Mouse (Mus musculus): ENCODE measurements around the gene Itga6. TPM values are rescaled to one million over a fixed set of nuclear protein-coding genes. Genes with fewer than 3 reads are reported as not detected.

Itga6 gene
- polyA plus RNA-seq, 1 experiment from 2014 or later = 27.7 TPM

DNA sequence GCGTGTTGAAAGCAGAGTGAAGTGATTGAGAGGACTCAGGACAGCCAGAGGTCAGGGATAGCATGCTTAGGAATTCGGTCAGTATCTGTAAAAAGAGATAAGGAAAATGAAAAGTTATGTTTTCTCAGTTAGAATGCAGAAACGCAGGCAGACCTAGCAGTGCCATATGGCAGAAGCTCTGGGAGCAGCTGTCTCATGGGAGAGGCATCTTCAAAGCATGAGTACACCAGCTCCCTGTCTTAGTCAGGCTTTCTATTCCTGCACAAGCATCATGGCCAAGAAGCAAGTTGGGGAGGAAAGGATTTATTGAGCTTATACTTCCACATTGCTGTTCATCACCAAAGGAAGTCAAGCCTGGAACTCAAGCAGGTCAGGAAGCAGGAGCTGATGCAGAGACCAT is 119.6 kb downstream of the Itga6 start:
- WGBS = 81% methylated on average over 3 of the region's 3 CpGs
- Histone ChIP-seq H3K4me2 (ENCODE audit: low read length) (no peak overlapping the region), H3K4me3 (ENCODE audit: low read depth, low read length) (no peak overlapping the region), H3K27ac (ENCODE audit: low read depth, low read length) (no peak overlapping the region), H3K9me3 (replicated peaks; ENCODE audit: control insufficient read depth, low read length) (no peaks in the 10 kb centered on the region), H3K9ac (ENCODE audit: low read length) (no peak overlapping the region), H3K36me3 (ENCODE audit: control insufficient read depth, insufficient read depth, low read length) (no peaks in the 10 kb centered on the region), H3K4me1 (ENCODE audit: control insufficient read depth, insufficient read depth, low read length) (no peaks in the 10 kb centered on the region), H3K27me3 (replicated peaks; ENCODE audit: control insufficient read depth, insufficient read depth, low read length) (no peaks in the 10 kb centered on the region)
- peak; percentile 42 for DNase-seq (ENCODE audit: low spot score)
- ATAC-seq = no peak

DNA sequence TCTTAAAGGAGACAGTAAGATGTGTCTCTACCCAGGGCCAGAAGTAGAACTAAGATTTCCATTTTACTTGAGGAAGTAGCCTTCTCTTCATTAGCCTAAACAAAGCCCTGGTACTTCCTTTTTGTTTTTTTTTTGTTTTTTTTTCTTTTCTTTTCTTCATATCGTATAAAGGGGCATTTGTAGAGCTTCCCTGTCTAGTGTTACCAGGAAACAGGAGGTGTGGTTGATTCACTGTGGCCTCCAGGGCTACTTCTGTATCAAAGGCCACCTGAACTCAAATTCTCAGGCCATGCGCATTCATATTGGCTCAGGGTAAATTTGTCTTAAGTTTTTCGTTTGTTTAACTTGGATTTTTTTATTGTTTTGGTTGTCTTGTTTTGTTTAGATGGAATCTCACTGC is 120.5 kb downstream of the Itga6 start:
- no peaks in the 10 kb centered on the region for H3K9me3 ChIP-seq (replicated peaks; ENCODE audit: control insufficient read depth, low read length)
- 62% methylated on average over 3 of the region's 3 CpGs for WGBS
- DNase-seq (ENCODE audit: low spot score) (no peak), ATAC-seq (no peak)
- H3K36me3 ChIP-seq (ENCODE audit: control insufficient read depth, insufficient read depth, low read length) = no peaks in the 10 kb centered on the region
- H3K4me1 ChIP-seq (ENCODE audit: control insufficient read depth, insufficient read depth, low read length) = no peaks in the 10 kb centered on the region
- no peak overlapping the region for H3K4me2 ChIP-seq (ENCODE audit: low read length)
- H3K9ac ChIP-seq (ENCODE audit: low read length) = no peak overlapping the region
- H3K27ac ChIP-seq (ENCODE audit: low read depth, low read length) = no peak overlapping the region
- no peak overlapping the region for H3K4me3 ChIP-seq (ENCODE audit: low read depth, low read length)
- no peaks in the 10 kb centered on the region for H3K27me3 ChIP-seq (replicated peaks; ENCODE audit: control insufficient read depth, insufficient read depth, low read length)

DNA sequence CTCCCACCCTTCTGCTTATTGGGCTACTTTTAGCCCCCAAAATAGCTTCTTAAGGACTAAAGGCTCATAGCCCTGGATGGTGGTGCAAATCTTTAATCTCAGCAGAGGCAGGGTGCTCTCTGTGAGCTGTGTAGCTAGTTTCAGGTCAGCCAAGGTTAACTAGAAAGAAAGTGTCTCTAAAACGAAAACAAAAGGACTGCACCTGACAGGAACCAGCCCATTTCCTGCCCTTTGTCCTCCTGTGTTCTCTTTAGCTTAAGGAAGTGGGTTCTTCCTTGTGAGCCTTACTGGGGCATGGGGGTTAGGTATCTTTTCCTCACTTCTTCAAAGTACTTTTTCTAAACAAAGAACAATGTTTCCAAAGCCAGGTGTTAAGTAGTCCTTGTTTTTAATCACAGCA is 121.1 kb downstream of the Itga6 start:
- H3K4me3 ChIP-seq (ENCODE audit: low read depth, low read length) = no peak overlapping the region
- no peaks in the 10 kb centered on the region for H3K36me3 ChIP-seq (ENCODE audit: control insufficient read depth, insufficient read depth, low read length)
- no peak overlapping the region for H3K27ac ChIP-seq (ENCODE audit: low read depth, low read length)
- no peak for DNase-seq (ENCODE audit: low spot score)
- H3K27me3 ChIP-seq (replicated peaks; ENCODE audit: control insufficient read depth, insufficient read depth, low read length) = no peaks in the 10 kb centered on the region
- H3K9ac ChIP-seq (ENCODE audit: low read length) = no peak overlapping the region
- no peaks in the 10 kb centered on the region for H3K4me1 ChIP-seq (ENCODE audit: control insufficient read depth, insufficient read depth, low read length)
- 60% methylated on average over 1 of the region's 1 CpGs for WGBS
- H3K4me2 ChIP-seq (ENCODE audit: low read length) = no peak overlapping the region
- ATAC-seq = no peak
- no peaks in the 10 kb centered on the region for H3K9me3 ChIP-seq (replicated peaks; ENCODE audit: control insufficient read depth, low read length)

DNA sequence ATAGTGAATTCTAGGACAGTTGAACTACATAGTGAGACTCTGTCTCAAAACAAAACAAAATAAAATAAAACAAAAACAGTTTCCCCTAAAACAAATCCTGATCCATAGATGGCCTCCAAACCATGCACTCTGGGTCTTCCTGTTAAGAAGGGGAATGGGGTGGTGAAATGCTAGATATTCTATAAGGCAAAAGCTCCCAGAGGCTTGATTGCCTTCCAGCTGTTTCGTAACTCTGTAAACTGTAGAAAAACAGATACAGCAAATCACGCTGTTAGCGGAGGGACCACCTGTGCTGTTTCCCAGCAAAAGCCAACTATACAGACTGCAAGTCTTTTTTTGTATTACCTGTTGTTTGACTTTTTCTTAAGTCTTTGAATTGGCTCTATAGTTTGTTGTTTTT is 121.6 kb downstream of the Itga6 start:
- no peak overlapping the region; the same call in 1 of the 2 replicates for H3K27ac ChIP-seq (ENCODE audit: low read depth, low read length)
- ATAC-seq = no peak
- H3K27me3 ChIP-seq (replicated peaks; ENCODE audit: control insufficient read depth, insufficient read depth, low read length) = no peaks in the 10 kb centered on the region
- WGBS = 83% methylated on average over 3 of the region's 3 CpGs
- H3K9ac ChIP-seq (ENCODE audit: low read length) = no peak overlapping the region
- H3K4me2 ChIP-seq (ENCODE audit: low read length) = no peak overlapping the region
- DNase-seq (ENCODE audit: low spot score) = no peak
- H3K36me3 ChIP-seq (ENCODE audit: control insufficient read depth, insufficient read depth, low read length) = no peaks in the 10 kb centered on the region
- no peaks in the 10 kb centered on the region for H3K4me1 ChIP-seq (ENCODE audit: control insufficient read depth, insufficient read depth, low read length)
- H3K4me3 ChIP-seq (ENCODE audit: low read depth, low read length) = no peak overlapping the region
- no peaks in the 10 kb centered on the region for H3K9me3 ChIP-seq (replicated peaks; ENCODE audit: control insufficient read depth, low read length)

DNA sequence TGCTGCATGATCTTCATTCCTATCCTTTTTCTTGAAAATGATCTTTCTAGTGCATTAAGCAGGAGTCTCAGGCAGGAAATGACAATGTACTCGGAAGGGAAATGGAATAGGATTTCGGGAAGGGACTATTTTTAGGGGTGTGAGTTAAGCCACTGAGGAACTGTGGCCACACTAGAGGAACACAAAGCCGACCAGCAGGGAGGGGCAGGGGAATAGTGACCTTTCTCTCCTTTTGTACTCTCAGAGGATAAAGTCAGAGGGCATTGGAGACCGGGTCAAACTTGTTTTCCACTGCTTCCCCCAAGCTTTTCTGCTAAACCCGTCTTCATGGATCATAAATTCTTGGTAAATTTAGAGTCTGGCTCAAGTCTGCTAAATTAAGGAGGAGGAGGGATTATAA is 122.1 kb downstream of the Itga6 start:
- WGBS = 7% methylated on average over 5 of the region's 5 CpGs
- no peak for ATAC-seq

DNA sequence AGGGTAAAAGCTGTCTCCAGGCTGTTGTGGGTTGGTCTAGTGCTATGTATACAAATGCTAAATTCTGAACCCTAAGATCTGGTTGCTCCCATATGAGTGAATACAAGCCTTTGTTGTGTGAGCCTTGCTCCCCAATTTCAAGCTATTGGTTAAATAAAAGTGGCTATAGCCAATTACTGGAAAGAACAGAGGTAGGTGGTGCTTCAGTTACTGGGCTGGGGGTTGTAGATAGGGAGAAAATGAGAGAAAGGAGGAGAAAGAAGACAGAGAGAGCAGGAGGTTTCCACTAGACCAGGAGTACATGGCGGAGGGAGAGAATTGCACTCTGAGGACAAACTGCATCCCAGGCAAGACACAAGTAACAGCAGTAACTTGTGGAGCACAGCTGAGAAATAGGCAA is 122.8 kb downstream of the Itga6 start:
- ATAC-seq (no peak), DNase-seq (ENCODE audit: low spot score) (no peak)
- no peak overlapping the region for H3K27ac ChIP-seq (ENCODE audit: low read depth, low read length)
- H3K36me3 ChIP-seq (ENCODE audit: control insufficient read depth, insufficient read depth, low read length) = no peaks in the 10 kb centered on the region
- no peaks in the 10 kb centered on the region for H3K4me1 ChIP-seq (ENCODE audit: control insufficient read depth, insufficient read depth, low read length)
- H3K4me3 ChIP-seq (ENCODE audit: low read depth, low read length) = no peak overlapping the region
- H3K9me3 ChIP-seq (replicated peaks; ENCODE audit: control insufficient read depth, low read length) = no peaks in the 10 kb centered on the region
- H3K9ac ChIP-seq (ENCODE audit: low read length) = no peak overlapping the region
- H3K4me2 ChIP-seq (ENCODE audit: low read length) = no peak overlapping the region
- 86% methylated on average over 1 of the region's 1 CpGs for WGBS
- no peaks in the 10 kb centered on the region for H3K27me3 ChIP-seq (replicated peaks; ENCODE audit: control insufficient read depth, insufficient read depth, low read length)

More for the DNA sequence above, 122.1 kb downstream of the Itga6 start:
- H3K4me2 ChIP-seq (ENCODE audit: low read length) = no peak overlapping the region
- H3K27me3 ChIP-seq (replicated peaks; ENCODE audit: control insufficient read depth, insufficient read depth, low read length) = no peaks in the 10 kb centered on the region
- no peak for DNase-seq (ENCODE audit: low spot score)
- H3K4me3 ChIP-seq (ENCODE audit: low read depth, low read length) = no peak overlapping the region
- H3K4me1 ChIP-seq (ENCODE audit: control insufficient read depth, insufficient read depth, low read length) = no peaks in the 10 kb centered on the region
- H3K9me3 ChIP-seq (replicated peaks; ENCODE audit: control insufficient read depth, low read length) = no peaks in the 10 kb centered on the region
- H3K36me3 ChIP-seq (ENCODE audit: control insufficient read depth, insufficient read depth, low read length) = no peaks in the 10 kb centered on the region
- no peak overlapping the region for H3K27ac ChIP-seq (ENCODE audit: low read depth, low read length)
- H3K9ac ChIP-seq (ENCODE audit: low read length) = no peak overlapping the region

DNA sequence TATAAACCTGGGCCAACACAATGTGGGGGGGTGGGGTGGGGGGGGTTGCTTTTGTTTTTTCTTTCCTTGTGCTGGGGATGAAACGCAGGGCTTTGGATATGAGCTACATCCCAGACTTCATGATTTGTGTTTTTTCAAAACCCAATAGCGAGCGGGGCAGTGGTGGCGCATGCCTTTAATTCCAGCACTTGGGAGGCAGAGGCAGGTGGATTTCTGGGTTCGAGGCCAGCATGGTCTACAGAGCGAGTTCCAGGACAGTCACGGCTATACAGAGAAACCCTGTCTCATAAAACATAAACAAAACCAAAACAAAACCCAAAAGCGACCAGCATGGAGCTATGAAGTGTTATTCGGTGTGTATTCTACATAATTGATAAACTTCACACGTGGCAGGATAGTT is 126.7 kb downstream of the Itga6 start:
- WGBS = 84% methylated on average over 10 of the region's 10 CpGs
- H3K27me3 ChIP-seq (replicated peaks; ENCODE audit: control insufficient read depth, insufficient read depth, low read length) = no peaks in the 10 kb centered on the region
- H3K9ac ChIP-seq (ENCODE audit: low read length) = no peak overlapping the region
- H3K4me3 ChIP-seq (ENCODE audit: low read depth, low read length) = no peak overlapping the region
- H3K4me1 ChIP-seq (ENCODE audit: control insufficient read depth, insufficient read depth, low read length) = 0 out of 2 replicates have a peak, but pooled peaks cover 2% of the 10 kb centered on the region
- DNase-seq (ENCODE audit: low spot score) = no peak
- no peak for ATAC-seq
- peak overlapping the region; percentile 87 for H3K4me2 ChIP-seq (ENCODE audit: low read length)
- H3K9me3 ChIP-seq (replicated peaks; ENCODE audit: control insufficient read depth, low read length) = no peaks in the 10 kb centered on the region
- no peaks in the 10 kb centered on the region for H3K36me3 ChIP-seq (ENCODE audit: control insufficient read depth, insufficient read depth, low read length)
- H3K27ac ChIP-seq (ENCODE audit: low read depth, low read length) = no peak overlapping the region

DNA sequence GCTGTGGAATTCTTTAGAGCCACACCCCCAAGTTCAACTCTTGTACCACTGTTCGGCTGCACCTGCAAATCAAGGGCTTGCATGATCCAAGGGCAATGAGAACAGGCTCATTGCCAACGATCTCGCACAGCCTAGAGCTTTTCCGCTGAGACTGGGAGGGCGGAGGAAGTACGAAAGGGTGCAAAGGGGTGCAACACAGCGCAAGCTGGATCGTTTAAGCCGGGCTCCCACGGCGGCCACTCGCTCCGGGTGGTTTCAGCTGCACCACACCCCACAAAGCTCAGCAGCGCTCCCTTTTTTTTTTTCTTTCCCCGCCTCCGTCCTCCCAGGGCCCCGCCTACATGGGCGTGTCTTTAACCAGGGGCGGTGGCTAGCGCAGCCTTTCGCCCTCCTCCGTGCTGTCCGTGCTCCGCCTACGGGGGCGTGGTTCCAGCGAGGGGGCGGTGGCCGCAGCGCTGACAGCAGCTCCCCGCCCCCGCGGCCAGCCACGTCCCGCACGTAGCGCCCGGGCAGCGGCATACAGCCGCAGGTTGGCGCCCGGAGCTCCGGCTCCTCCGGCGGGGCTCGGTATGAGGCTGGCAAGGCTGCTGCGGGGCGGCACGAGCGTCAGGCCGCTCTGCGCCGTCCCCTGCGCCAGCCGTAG is 127.5 kb downstream of the Itga6 start, which contains the start of gene Pdk1:
Gene Pdk1 (plus strand): TSS at position 424 of the 643 bp plus-strand sequence.
- Histone ChIP-seq H3K27ac (ENCODE audit: low read depth, low read length) (peak within 1 kb of the TSS; percentile 74), H3K9me3 (replicated peaks; ENCODE audit: control insufficient read depth, low read length) (no peaks in the 10 kb centered on the region), H3K4me1 (ENCODE audit: control insufficient read depth, insufficient read depth, low read length) (0 out of 2 replicates have a peak, but pooled peaks cover 2% of the 10 kb centered on the region), H3K4me2 (ENCODE audit: low read length) (peak within 1 kb of the TSS; percentile 87), H3K9ac (ENCODE audit: low read length) (peak within 1 kb of the TSS; percentile 77), H3K27me3 (replicated peaks; ENCODE audit: control insufficient read depth, insufficient read depth, low read length) (no peaks in the 10 kb centered on the region), H3K4me3 (ENCODE audit: low read depth, low read length) (peak within 1 kb of the TSS; percentile 69), H3K36me3 (ENCODE audit: control insufficient read depth, insufficient read depth, low read length) (no peaks in the 10 kb centered on the region)
- ATAC-seq = peak; percentile 96
- under 1% methylated on average over 50 of the region's 55 CpGs for WGBS
- peak; percentile 97 for DNase-seq (ENCODE audit: low spot score)

DNA sequence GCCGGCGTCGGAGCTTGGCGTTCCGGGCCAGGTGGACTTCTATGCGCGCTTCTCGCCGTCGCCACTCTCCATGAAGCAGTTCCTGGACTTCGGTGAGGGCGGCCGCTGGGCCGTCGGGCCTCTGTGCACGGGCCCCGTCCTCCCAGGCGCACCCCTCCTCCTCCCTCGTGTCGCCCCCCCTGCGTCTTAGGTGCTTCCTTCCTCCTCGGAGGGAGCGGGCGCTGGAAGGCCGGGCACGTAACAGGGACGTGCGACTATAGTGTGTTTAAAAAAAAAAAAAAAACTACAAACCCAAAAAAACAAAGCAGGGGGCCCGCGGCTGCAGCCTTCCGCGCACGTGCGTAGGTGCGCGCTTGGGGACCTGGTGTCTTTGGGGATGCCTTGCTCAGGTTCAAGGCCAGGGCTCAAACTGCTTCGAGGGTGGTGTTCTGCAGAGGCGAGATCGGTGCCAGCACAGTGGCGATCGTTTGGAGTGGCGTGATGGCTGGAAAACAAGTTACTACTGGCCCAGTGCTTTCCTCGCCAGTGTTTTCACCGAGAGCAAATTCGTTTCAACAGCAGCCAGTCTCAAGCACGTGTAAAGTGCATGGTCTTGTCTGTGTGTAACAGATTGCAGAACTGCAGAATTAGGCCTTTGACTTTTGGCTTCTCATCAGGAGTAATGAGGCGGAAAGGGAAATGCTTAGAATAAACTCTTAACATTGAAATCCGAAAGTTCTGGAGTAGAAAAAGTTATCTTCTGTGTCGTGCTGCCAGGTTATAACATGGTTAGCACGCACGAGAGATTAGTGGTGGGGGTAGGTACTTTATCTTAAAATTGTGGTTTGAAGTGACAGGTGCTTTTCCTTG is 128.3 kb downstream of the Itga6 start:
- H3K27me3 ChIP-seq (replicated peaks; ENCODE audit: control insufficient read depth, insufficient read depth, low read length) = no peaks in the 10 kb centered on the region
- 0 out of 2 replicates have a peak, but pooled peaks cover 2% of the 10 kb centered on the region for H3K4me1 ChIP-seq (ENCODE audit: control insufficient read depth, insufficient read depth, low read length)
- no peaks in the 10 kb centered on the region for H3K36me3 ChIP-seq (ENCODE audit: control insufficient read depth, insufficient read depth, low read length)
- H3K4me2 ChIP-seq (ENCODE audit: low read length) = peak overlapping the region; percentile 87
- ATAC-seq (peak; percentile 72), DNase-seq (ENCODE audit: low spot score) (peak; percentile 39)
- WGBS = 3% methylated on average over 51 of the region's 51 CpGs
- H3K4me3 ChIP-seq (ENCODE audit: low read depth, low read length) = peak overlapping the region; percentile 69
- H3K27ac ChIP-seq (ENCODE audit: low read depth, low read length) = peak overlapping the region; percentile 74
- peak overlapping the region; percentile 77 for H3K9ac ChIP-seq (ENCODE audit: low read length)
- H3K9me3 ChIP-seq (replicated peaks; ENCODE audit: control insufficient read depth, low read length) = no peaks in the 10 kb centered on the region
